Mouse (Mus musculus) stomach, embryonic 14.5 days (tissue): ENCODE measurements around the gene Rangrf. TPM values are rescaled to one million over a fixed set of nuclear protein-coding genes. Genes with fewer than 3 reads are reported as not detected.
"Not testable (repeated sequence)": the region's sequence is repeated elsewhere in the genome, so short reads cannot be mapped to it uniquely, and the experiment has no call there.

Experiments used
- ATAC-seq: fragments of 200-750 bp; cut with Nextera tagmentation; 2 replicates; pipeline ENCODE4 v1.8.0; 2017; ENCODE audit warnings: low read depth, moderate TSS enrichment; ENCODE audit not compliant: insufficient number of reproducible peaks, insufficient read depth, low FRiP score
- H3K27ac ChIP-seq: fragments of 300-500 bp; sonication (generic); 2 replicates; pipeline ENCODE4 v1.5.1; 2014; ENCODE audit warnings: mild to moderate bottlenecking, low read length, moderate library complexity, mixed read lengths
- H3K27me3 ChIP-seq: fragments of 300-500 bp; sonication (generic); 2 replicates; pipeline ENCODE4 v1.6.1; 2014; ENCODE audit warnings: low read length, control low read depth, mixed read lengths; ENCODE audit not compliant: control insufficient read depth, insufficient read depth
- H3K36me3 ChIP-seq: fragments of 300-500 bp; sonication (generic); 2 replicates; pipeline ENCODE4 v1.6.1; 2014; ENCODE audit warnings: mild to moderate bottlenecking, control low read depth, low read length, moderate library complexity, mixed read lengths; ENCODE audit not compliant: control insufficient read depth, insufficient read depth
- H3K4me1 ChIP-seq: fragments of 300-500 bp; sonication (generic); 2 replicates; pipeline ENCODE4 v1.6.1; 2014; ENCODE audit warnings: low read length, control low read depth, mixed read lengths; ENCODE audit not compliant: control insufficient read depth, insufficient read depth
- H3K4me2 ChIP-seq: fragments of 300-500 bp; sonication (generic); replicated peaks from 2 replicates; pipeline ENCODE4 v1.6.1; 2014; ENCODE audit warnings: low read depth, low read length, control low read depth
- H3K4me3 ChIP-seq: fragments of 300-500 bp; sonication (generic); 2 replicates; pipeline ENCODE4 v1.5.1; 2014; ENCODE audit warnings: low read depth, low read length, control low read depth
- H3K9ac ChIP-seq: fragments of 300-500 bp; sonication (generic); replicated peaks from 2 replicates; pipeline ENCODE4 v1.6.1; 2014; ENCODE audit warnings: low read depth, mild to moderate bottlenecking, control low read depth, low read length, moderate library complexity, mixed read lengths
- H3K9me3 ChIP-seq: fragments of 300-500 bp; sonication (generic); 2 replicates; pipeline ENCODE4 v1.6.1; 2016; ENCODE audit warnings: low read depth, low read length, control low read depth; ENCODE audit not compliant: control insufficient read depth
- WGBS: fragments of 180-500 bp; shearing (Covaris S2); extraction: QIAGEN DNeasy Blood & Tissue Kit; methylation state at CpG from one replicate; pipeline ENCODE4 v1.1.7; 2014; 5-methylcytosine and 5-hydroxymethylcytosine counted together
- polyA plus RNA-seq: library from polyadenylated mRNA; unstranded; fragments of >200 nt; fragmentation: Nextera tagmentation; extraction: Ambion mirVana; gene quantifications from 2 replicates; pipeline ENCODE4 v1.2.1, GENCODE M21; 2014

The Rangrf gene
- polyA plus RNA-seq, 1 experiment from 2014 or later, result 63.6 TPM

GRCm38 (mm10) chr11:69008182-69009121 is 33.5 kb upstream of the Rangrf start, which contains the start of gene Pfas:
Gene Pfas (minus strand): TSS chr11:69008460.
- H3K27me3 ChIP-seq, result no peaks in the 10 kb centered on the region
- peaks cover 1% of the 10 kb centered on the region; the same call in 1 of the 2 replicates for H3K36me3 ChIP-seq
- peak within 1 kb of the TSS; percentile 64 for H3K9ac ChIP-seq
- peak; percentile 74 for ATAC-seq
- H3K4me2 ChIP-seq, result peak within 1 kb of the TSS; percentile 54
- peaks cover 6% of the 10 kb centered on the region; the same call in 1 of the 2 replicates for H3K4me1 ChIP-seq
- H3K27ac ChIP-seq, result peak within 1 kb of the TSS; percentile 58; the same call in 1 of the 2 replicates
- 8% methylated on average over 38 of the region's 38 CpGs for WGBS
- no peaks in the 10 kb centered on the region for H3K9me3 ChIP-seq
- peak within 1 kb of the TSS; percentile 78 for H3K4me3 ChIP-seq

GRCm38 (mm10) chr11:69006575-69006974 is 31.6 kb upstream of the Rangrf start:
- H3K27me3 ChIP-seq, H3K4me3 ChIP-seq, H3K27ac ChIP-seq, H3K9me3 ChIP-seq, ATAC-seq, H3K9ac ChIP-seq, H3K4me1 ChIP-seq, H3K4me2 ChIP-seq: not testable (repeated sequence)
- H3K36me3 ChIP-seq, result peaks cover 18% of the 10 kb centered on the region

DNA sequence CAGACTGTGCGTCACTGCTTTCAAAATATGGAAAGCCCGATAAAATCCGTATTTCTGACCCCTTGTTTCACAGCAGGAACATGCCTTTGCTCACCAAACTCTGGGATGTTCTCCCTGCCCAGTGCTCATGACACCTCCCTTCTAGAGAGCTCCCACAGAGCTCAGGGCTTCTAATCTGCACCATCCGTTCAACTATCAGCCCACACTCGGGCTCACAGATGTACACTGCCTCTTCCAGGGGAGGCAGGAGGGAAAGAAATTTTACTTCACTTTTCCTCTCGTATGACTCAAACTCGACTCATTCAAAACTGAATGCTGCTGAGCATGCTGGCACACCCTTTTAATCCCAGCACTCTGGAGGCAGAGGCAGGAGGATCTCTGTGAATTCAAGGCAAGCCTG is 30.2 kb upstream of the Rangrf start:
- Histone ChIP-seq H3K4me2 (no peak overlapping the region), H3K36me3 (peaks cover 28% of the 10 kb centered on the region), H3K9me3 (no peaks in the 10 kb centered on the region), H3K9ac (no peak overlapping the region), H3K27me3 (no peaks in the 10 kb centered on the region), H3K4me3 (no peak overlapping the region), H3K27ac (no peak overlapping the region), H3K4me1 (peaks cover 6% of the 10 kb centered on the region; the same call in 1 of the 2 replicates)
- ATAC-seq, result no peak
- 91% methylated on average over 7 of the region's 7 CpGs for WGBS

DNA sequence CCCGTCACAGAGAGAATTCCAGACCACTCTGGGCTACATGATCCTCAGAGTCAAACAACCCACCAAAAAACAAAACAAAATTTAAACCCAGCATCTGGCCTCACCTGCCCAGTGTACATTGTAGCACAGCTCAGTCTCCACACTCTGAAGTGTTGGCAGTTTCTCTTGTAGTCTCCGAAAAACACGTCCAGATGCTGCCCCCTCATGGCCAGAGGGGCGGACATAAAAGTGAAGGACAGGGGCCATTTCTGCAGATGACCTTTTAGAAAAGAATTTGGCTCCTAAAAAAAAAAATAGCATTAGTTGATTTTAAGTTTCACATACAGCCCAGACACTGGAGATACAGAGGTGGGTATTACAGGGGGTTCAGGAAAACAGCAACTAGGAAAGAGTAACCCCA is 28.6 kb upstream of the Rangrf start:
- WGBS, result 57% methylated on average over 4 of the region's 4 CpGs
- ATAC-seq, result no peak
- peaks cover 35% of the 10 kb centered on the region for H3K36me3 ChIP-seq

GRCm38 (mm10) chr11:69002782-69003181 is 27.8 kb upstream of the Rangrf start:
- H3K36me3 ChIP-seq, result peaks cover 39% of the 10 kb centered on the region
- H3K4me3 ChIP-seq, H3K27ac ChIP-seq, ATAC-seq, H3K4me2 ChIP-seq, H3K4me1 ChIP-seq, H3K9ac ChIP-seq, H3K9me3 ChIP-seq, H3K27me3 ChIP-seq: not testable (repeated sequence)
- 86% methylated on average over 4 of the region's 4 CpGs for WGBS

More for the DNA sequence above, 28.6 kb upstream of the Rangrf start:
- Histone ChIP-seq H3K9me3 (no peaks in the 10 kb centered on the region), H3K27me3 (no peaks in the 10 kb centered on the region), H3K4me1 (peaks cover 6% of the 10 kb centered on the region; the same call in 1 of the 2 replicates), H3K9ac (no peak overlapping the region), H3K4me2 (no peak overlapping the region), H3K4me3 (no peak overlapping the region), H3K27ac (no peak overlapping the region)

DNA sequence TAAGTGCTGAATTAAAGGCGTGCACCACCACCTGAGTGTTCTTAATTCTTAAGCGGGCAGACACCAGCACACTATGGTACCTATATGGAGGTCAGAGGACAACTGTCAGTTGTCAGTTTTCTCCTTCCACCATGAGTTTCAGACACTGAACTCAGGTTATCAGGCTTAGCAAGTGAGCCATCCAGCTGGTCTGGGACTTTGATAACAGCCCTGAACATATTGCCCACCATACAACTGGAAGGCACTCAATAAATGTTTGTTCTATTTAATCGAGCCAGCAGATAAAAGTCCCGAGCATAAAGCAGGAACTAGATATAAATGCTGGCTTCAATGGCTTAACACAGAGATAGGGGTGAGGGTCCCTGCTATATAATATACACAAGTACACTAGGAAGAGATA is 22.1 kb upstream of the Rangrf start:
- Histone ChIP-seq H3K27me3 (no peaks in the 10 kb centered on the region), H3K36me3 (peaks cover 65% of the 10 kb centered on the region), H3K27ac (no peak overlapping the region), H3K4me2 (no peak overlapping the region), H3K9ac (no peak overlapping the region), H3K4me3 (no peak overlapping the region), H3K4me1 (no peaks in the 10 kb centered on the region), H3K9me3 (no peaks in the 10 kb centered on the region)
- 95% methylated on average over 4 of the region's 4 CpGs for WGBS
- ATAC-seq, result no peak

DNA sequence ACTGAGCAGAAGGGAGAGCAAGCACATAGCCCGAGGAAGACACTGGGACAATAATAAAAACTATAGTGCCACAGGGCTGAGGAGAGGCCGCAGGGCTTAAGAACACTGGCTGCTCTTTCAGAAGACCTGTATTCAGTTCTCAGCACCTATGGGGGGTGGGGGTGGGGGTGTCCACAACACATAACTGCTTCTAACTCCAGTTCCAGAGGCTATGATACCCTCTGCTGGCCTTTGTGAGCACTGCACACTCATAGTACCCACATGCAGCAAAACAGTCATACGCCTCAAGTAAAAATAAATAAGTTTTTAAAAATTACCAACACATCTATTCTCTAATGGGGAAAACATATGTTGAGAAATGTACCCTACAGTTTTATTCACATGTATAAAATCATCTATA is 19.4 kb upstream of the Rangrf start:
- WGBS, result 93% methylated on average over 3 of the region's 3 CpGs
- Histone ChIP-seq H3K4me2 (no peak overlapping the region), H3K9ac (no peak overlapping the region), H3K9me3 (no peaks in the 10 kb centered on the region), H3K4me1 (no peaks in the 10 kb centered on the region), H3K27ac (no peak overlapping the region), H3K36me3 (peaks cover 66% of the 10 kb centered on the region), H3K4me3 (no peak overlapping the region), H3K27me3 (no peaks in the 10 kb centered on the region)
- ATAC-seq, result no peak

DNA sequence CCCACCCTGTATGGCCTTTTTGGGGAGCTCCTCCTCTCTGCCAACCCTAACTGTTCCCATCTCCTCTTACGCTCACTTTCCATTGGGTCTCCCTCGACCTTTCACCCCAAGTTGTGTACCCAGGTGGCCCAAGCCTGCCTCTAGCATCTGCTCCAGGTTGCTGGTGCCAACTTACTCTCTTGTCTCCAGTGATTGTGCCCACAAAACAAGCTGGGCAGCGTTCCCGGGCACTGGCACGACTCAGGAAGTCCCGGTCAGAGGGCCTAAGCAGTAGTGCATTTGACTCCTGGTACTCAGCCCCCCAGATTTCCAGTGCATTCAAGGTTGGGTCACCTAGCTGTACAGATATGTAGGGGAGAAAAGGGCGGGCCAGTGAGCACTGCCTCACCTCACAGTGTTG is 18.1 kb upstream of the Rangrf start:
- Histone ChIP-seq H3K27ac (no peak overlapping the region), H3K36me3 (peaks cover 72% of the 10 kb centered on the region), H3K9me3 (no peaks in the 10 kb centered on the region), H3K4me3 (no peak overlapping the region), H3K4me1 (no peaks in the 10 kb centered on the region), H3K4me2 (no peak overlapping the region), H3K27me3 (no peaks in the 10 kb centered on the region), H3K9ac (no peak overlapping the region)
- WGBS, result 88% methylated on average over 7 of the region's 7 CpGs
- no peak for ATAC-seq
